Mouse (Mus musculus): ENCODE data around the gene Ptpa. TPM values are rescaled to one million over a fixed set of nuclear protein-coding genes. Genes with fewer than 3 reads are reported as not detected.
A peak's percentile ranks its signal among the peaks of the same experiment; 100 is the strongest.

Ptpa gene
- total RNA-seq (2021): 100 to 1,000 TPM; 152 to 170 TPM
- long read RNA-seq, experiment 1, transcript Ptpa-201 (10 exons, 2,586 nt): major isoform, 85 of 165 reads
- long read RNA-seq, experiment 1, partial matches to known transcripts: 76 of 165 reads
- long read RNA-seq, experiment 1, other reads (novel, unspliced or antisense): 2 of 165 reads
- long read RNA-seq, experiment 2, transcript Ptpa-201 (10 exons, 2,586 nt): major isoform, 30 of 51 reads
- long read RNA-seq, experiment 2, partial matches to known transcripts: 4 of 51 reads
- long read RNA-seq, experiment 2, other reads (novel, unspliced or antisense): 15 of 51 reads

- peak; percentile 96 for DNase-seq
Observed at GRCm38 (mm10) chr2:30415936-30416648, at the start of gene Ptpa. Gene Ptpa, plus strand, starts transcription at chr2:30416039.

GRCm38 (mm10) chr2:30366203-30366602, 49.6 kb upstream of the Ptpa start:
- DNase-seq: no peak

GRCm38 (mm10) chr2:30371544-30371943, 44.3 kb upstream of the Ptpa start:
- no peak for DNase-seq

DNA sequence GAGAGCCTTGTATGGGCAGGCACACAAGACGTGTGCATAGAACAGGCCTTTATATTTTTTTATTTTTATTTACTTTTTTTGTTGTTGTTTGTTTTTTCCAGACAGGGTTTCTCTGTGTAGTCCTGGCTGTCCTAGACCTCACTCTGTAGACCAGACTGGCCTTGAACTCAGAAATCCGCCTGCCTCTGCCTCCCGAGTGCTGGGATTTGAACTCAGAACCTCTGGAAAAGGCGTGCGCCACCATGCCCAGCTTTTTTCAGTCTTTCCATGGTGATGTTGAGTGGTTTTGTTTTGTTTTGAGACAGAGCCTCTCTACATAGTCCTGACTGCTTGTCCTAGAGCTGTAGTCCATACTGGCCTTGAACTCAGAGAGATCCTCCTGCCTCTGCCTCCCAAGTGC, 43.1 kb upstream of the Ptpa start:
- DNase-seq: no peak

DNA sequence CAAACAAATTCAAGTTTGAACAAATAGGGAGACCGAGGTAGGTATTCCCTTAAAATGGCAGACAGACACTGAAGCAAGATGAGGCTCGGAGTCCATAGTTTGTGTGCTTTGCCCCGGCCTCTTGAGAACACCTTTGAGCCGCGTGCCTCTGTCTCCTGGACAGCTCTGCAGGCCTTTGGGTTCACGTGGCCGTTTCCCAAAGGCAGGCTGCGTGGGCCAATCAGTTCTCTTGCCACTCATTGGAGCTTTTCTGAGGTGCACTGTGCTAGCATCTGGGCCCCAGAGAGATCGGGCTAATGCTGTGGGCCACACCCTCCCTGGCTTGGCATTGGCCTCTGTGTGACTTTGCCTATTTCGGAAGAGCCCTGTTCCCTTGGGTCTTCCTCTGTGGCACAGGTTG, 39.9 kb upstream of the Ptpa start:
- peak; percentile 61 for DNase-seq

DNA sequence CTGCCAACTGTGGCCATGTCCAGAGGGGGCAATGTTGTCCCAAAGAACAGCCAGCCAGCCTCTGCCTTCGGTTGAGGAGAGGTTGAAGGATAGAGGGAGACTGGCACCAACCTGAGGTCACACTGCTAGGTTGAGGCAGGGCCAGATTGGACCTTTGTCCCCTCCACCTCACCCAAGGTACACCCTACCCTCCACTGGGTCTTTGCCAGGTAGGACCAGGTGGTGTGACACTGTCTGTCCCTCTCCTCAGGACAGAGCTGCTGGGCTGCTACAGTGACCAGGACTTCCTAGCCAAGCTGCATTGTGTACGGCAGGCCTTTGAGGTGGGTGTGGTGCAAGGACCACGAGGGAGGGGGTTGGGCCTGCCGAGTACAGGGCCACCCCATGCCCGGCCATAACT, 38.1 kb upstream of the Ptpa start:
- no peak for DNase-seq

DNA sequence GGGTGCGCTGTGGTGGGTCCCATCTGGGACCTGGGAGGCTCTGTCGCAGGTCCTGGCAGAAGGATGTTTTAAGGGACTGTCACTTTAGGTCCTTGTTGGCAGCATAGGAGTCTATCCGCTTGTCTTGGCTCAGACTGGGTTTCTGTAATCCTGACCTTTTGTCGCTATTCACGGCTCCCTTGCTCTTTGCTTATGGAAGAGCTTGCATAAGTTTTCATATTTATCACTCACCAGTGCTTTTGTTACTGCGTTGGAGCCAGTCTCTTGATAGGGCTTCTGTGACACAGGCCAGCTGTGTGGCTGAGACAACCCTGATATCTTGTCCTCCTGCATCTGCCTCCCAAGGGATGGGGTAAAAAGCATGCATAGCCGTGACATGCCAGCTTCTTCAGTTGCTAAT, 36.5 kb upstream of the Ptpa start:
- peak; percentile 51 for DNase-seq

- peak; percentile 51 for DNase-seq
Observed at GRCm38 (mm10) chr2:30380564-30381376, 35.1 kb upstream of the Ptpa start.

- peak; percentile 63 for DNase-seq
Observed at GRCm38 (mm10) chr2:30381377-30381725, 34.5 kb upstream of the Ptpa start.

- no peak for DNase-seq
Observed at GRCm38 (mm10) chr2:30384814-30385213, 31.0 kb upstream of the Ptpa start.

GRCm38 (mm10) chr2:30385591-30385990, 30.2 kb upstream of the Ptpa start:
- DNase-seq: no peak

DNA sequence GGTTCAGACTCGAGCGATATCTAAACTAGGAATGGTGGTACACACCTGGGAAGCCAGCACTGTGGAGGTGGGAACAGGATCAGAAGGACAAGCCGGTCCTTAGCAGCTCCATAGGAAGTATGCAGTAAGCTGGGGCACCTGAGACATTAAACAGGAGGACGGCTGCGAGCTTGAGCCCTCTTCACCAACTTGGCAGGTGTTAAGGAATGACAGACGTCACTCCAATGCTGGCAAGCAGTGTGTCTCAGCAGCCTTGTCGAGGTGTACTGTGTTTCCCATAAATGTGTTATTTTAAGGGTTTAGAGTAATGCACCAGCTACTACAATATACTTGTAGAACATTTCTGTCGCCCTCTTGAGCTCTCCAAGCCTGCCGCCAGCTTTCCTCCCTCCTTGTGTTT, 28.9 kb upstream of the Ptpa start:
- DNase-seq: no peak

DNA sequence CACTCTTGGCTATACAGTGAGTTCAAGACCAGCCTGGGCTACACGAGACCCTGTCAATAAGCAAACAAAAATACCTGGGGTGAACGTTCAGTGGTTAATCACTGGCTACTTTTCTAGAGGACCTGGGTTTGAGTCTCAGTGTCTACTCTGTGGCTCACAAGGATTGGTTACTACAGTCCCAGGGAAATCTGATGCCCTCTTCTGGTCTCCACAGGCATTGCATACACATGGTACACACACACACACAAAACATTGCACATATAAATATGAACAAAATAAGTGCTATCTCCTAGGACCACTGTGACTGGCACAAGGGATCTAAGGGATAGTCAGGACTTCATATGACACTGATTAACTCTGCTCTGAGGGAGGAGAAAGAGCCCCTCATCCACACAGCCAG, 26.8 kb upstream of the Ptpa start:
- DNase-seq: no peak

DNA sequence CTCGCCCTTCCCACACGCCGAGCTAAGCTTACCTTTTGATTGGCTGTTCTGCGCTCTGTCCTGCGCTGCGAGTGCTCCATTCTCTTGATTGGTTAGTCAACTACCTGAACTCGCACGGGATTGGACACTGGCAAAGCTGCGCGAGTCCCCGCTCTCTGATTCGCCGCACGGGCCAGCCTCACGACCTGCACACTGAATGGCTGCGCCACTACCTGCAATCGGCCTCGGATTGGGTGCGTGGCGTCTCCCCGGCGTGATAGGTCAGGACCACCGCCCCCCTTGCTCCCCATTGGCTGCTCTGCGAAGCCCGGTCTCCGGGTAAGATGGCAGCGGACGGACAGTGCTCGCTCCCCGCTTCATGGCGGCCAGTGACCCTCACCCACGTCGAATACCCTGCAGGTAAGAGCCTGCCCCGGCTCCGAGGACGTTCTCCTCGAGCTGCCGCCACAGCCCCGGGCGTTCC, 23.7 kb upstream of the Ptpa start, which contains the start of gene Dolpp1:
Dolpp1 (plus strand) TSS at position 141 of the 463 bp plus-strand sequence.
- DNase-seq: peak; percentile 97

GRCm38 (mm10) chr2:30392577-30393369, 23.1 kb upstream of the Ptpa start:
- peak; percentile 84 for DNase-seq

DNA sequence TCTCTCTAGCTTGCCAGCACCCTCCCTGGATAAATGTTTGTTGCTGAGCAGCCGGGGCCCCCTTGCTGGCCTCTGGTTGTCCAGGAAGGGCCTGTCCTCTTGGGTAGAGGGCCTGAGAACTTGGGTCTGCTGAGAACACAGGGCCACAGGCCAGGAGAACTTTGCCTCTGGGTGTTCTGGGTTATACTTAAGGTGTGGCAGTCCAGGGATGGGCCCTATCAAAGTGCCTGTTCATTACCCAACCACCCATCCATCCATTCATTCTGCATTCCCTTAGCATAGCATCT, 22.5 kb upstream of the Ptpa start:
- DNase-seq: no peak

- no peak for DNase-seq
Observed at GRCm38 (mm10) chr2:30395757-30396156, 20.1 kb upstream of the Ptpa start.

DNA sequence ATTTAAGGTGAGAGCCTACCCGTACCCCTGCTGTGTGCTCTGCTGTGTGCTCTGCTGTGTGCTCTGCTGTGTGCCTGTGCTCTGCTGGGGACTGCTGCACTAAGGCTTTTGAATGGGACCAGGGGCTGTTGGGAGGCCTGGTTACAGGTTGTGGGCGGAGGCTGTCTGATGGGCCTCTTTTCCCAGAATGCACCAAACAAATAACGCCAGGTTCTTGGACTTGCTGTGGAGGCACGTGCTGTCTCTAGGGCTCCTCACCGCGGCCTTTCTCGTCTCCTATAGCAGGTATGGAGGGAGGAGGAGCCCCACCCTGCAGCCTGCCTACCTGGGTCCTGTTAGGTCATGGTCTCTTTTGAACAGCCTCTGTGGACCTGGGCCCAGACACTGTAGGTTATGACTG, 19.6 kb upstream of the Ptpa start:
- no peak for DNase-seq

DNA sequence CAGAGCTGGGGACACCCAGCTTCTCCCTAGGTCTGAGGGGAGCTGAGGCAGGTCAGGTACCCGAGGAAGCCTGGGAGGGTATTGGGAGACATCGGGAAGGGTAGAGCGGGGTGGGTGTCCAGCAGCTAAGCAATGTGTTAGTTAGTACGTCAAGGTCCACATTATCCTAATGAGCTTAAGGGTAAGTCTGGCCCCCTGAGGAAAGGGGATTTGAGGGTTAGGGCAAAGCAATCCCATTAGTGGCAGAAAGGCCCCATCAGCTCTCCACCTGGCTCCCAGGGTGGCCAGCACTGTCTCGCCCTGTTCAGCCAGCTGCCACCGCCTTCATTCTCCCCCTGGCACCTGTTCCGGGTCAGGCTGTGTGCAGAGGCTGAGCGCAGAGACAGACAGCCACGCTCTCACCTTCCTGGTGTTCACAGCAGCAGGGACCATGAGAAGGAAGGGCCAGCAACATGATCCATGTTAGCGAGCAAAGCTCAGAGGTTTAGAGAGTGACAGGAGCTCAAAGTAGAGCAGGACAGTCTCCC, 17.8 kb upstream of the Ptpa start:
- DNase-seq: no peak

- no peak for DNase-seq
Observed at GRCm38 (mm10) chr2:30399191-30400171, 16.4 kb upstream of the Ptpa start.

DNA sequence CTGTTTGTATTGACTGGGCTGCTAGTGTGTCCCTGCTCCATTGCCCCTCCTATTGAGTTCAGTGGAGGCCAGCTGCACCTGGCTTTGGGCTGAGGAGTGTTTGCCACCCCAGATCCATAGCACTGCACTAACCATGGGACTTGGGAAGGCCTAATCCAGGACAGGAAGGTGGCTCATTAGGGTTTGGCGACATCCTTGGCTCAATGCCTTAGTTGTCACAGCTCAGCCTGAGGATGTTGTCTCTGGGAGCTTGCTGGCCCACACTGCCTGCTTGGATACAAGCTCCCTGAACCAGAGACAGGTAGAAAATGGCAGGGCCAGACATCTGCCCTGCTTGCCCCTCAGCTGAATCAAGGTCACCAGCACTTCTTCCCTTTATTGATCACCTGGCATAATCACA, 14.3 kb upstream of the Ptpa start:
- DNase-seq: no peak

Measured in adrenal gland, postnatal 10 days (tissue).